Mouse (Mus musculus): ENCODE measurements around the gene Etnk1. TPM values are rescaled to one million over a fixed set of nuclear protein-coding genes. Genes with fewer than 3 reads are reported as not detected.

Etnk1 gene
- total and polyA plus RNA-seq, 3 experiments: 13.5 to 27.6 (median 27.0) TPM

GRCm38 (mm10) chr6:143153160-143153559 is 13.9 kb upstream of the Etnk1 start:
- intact Hi-C loops (cut with DNase I): no loop called here
- no peak overlapping the region for H3K9ac ChIP-seq (ENCODE audit: low read depth, low read length)
- TF ChIP-seq POLR2A (IDR thresholded peaks at IDR 0.05; ENCODE audit: insufficient read depth, low read depth, low read length) (no peak), EP300 (IDR thresholded peaks at IDR 0.05; ENCODE audit: insufficient read depth, low read depth, low read length) (no peak), CTCF (IDR thresholded peaks at IDR 0.05) (no peak)
- H3K27me3 ChIP-seq (ENCODE audit: control insufficient read depth, insufficient read depth, low read length): no peaks in the 10 kb centered on the region
- WGBS: 72% methylated on average over 2 of the region's 2 CpGs
- no peak overlapping the region for H3K27ac ChIP-seq
- peaks cover 2% of the 10 kb centered on the region for H3K4me1 ChIP-seq (ENCODE audit: control insufficient read depth, insufficient read depth, low read length)
- H3K79me2 ChIP-seq (replicated peaks; ENCODE audit: control insufficient read depth, insufficient read depth, low read length): no peaks in the 10 kb centered on the region
- DNase-seq: no peak
- no peaks in the 10 kb centered on the region for H3K36me3 ChIP-seq (ENCODE audit: control insufficient read depth, insufficient read depth, low read length)
- no peak overlapping the region for H3K4me3 ChIP-seq

- DNase-seq: no peak
- no peak overlapping the region for H3K27ac ChIP-seq
- WGBS: 77% methylated on average over 10 of the region's 10 CpGs
- intact Hi-C loops (cut with DNase I): no loop called here
- H3K4me1 ChIP-seq (ENCODE audit: control insufficient read depth, insufficient read depth, low read length): peaks cover 2% of the 10 kb centered on the region
- H3K36me3 ChIP-seq (ENCODE audit: control insufficient read depth, insufficient read depth, low read length): no peaks in the 10 kb centered on the region
- no peak overlapping the region for H3K9ac ChIP-seq (ENCODE audit: low read depth, low read length)
- no peak overlapping the region for H3K4me3 ChIP-seq
- TF ChIP-seq POLR2A (IDR thresholded peaks at IDR 0.05; ENCODE audit: insufficient read depth, low read depth, low read length) (no peak), EP300 (IDR thresholded peaks at IDR 0.05; ENCODE audit: insufficient read depth, low read depth, low read length) (no peak), CTCF (IDR thresholded peaks at IDR 0.05) (no peak)
- H3K27me3 ChIP-seq (ENCODE audit: control insufficient read depth, insufficient read depth, low read length): no peaks in the 10 kb centered on the region
- no peaks in the 10 kb centered on the region for H3K79me2 ChIP-seq (replicated peaks; ENCODE audit: control insufficient read depth, insufficient read depth, low read length)
Measured at GRCm38 (mm10) chr6:143153751-143154494, 13.1 kb upstream of the Etnk1 start.

GRCm38 (mm10) chr6:143154885-143155284 is 12.1 kb upstream of the Etnk1 start:
- Histone ChIP-seq H3K36me3 (ENCODE audit: control insufficient read depth, insufficient read depth, low read length) (no peaks in the 10 kb centered on the region), H3K79me2 (replicated peaks; ENCODE audit: control insufficient read depth, insufficient read depth, low read length) (no peaks in the 10 kb centered on the region), H3K27ac (no peak overlapping the region), H3K9ac (ENCODE audit: low read depth, low read length) (no peak overlapping the region), H3K27me3 (ENCODE audit: control insufficient read depth, insufficient read depth, low read length) (no peaks in the 10 kb centered on the region), H3K4me1 (ENCODE audit: control insufficient read depth, insufficient read depth, low read length) (peaks cover 2% of the 10 kb centered on the region), H3K4me3 (no peak overlapping the region)
- DNase-seq: no peak
- TF ChIP-seq CTCF (IDR thresholded peaks at IDR 0.05) (no peak), EP300 (IDR thresholded peaks at IDR 0.05; ENCODE audit: insufficient read depth, low read depth, low read length) (no peak), POLR2A (IDR thresholded peaks at IDR 0.05; ENCODE audit: insufficient read depth, low read depth, low read length) (no peak)
- WGBS: 73% methylated on average over 13 of the region's 13 CpGs
- intact Hi-C loops (cut with DNase I): no loop called here

GRCm38 (mm10) chr6:143155996-143156395 is 11.0 kb upstream of the Etnk1 start:
- DNase-seq: no peak
- TF ChIP-seq EP300 (IDR thresholded peaks at IDR 0.05; ENCODE audit: insufficient read depth, low read depth, low read length): no peak
- no peak for TF ChIP-seq CTCF (IDR thresholded peaks at IDR 0.05)
- intact Hi-C loops (cut with DNase I): no loop called here
- H3K4me1 ChIP-seq (ENCODE audit: control insufficient read depth, insufficient read depth, low read length): peaks cover 2% of the 10 kb centered on the region
- no peak overlapping the region for H3K9ac ChIP-seq (ENCODE audit: low read depth, low read length)
- H3K36me3 ChIP-seq (ENCODE audit: control insufficient read depth, insufficient read depth, low read length): no peaks in the 10 kb centered on the region
- H3K4me3 ChIP-seq: no peak overlapping the region
- no peak overlapping the region for H3K27ac ChIP-seq
- WGBS: 52% methylated on average over 1 of the region's 1 CpGs
- H3K27me3 ChIP-seq (ENCODE audit: control insufficient read depth, insufficient read depth, low read length): no peaks in the 10 kb centered on the region
- no peaks in the 10 kb centered on the region for H3K79me2 ChIP-seq (replicated peaks; ENCODE audit: control insufficient read depth, insufficient read depth, low read length)

GRCm38 (mm10) chr6:143156684-143157083 is 10.3 kb upstream of the Etnk1 start:
- H3K9ac ChIP-seq (ENCODE audit: low read depth, low read length): no peak overlapping the region
- no peak for DNase-seq
- H3K27ac ChIP-seq: no peak overlapping the region
- H3K36me3 ChIP-seq (ENCODE audit: control insufficient read depth, insufficient read depth, low read length): no peaks in the 10 kb centered on the region
- no peak overlapping the region for H3K4me3 ChIP-seq
- WGBS: 89% methylated on average over 7 of the region's 7 CpGs
- intact Hi-C loops (cut with DNase I): no loop called here
- TF ChIP-seq POLR2A (IDR thresholded peaks at IDR 0.05; ENCODE audit: insufficient read depth, low read depth, low read length) (no peak), CTCF (IDR thresholded peaks at IDR 0.05) (no peak), EP300 (IDR thresholded peaks at IDR 0.05; ENCODE audit: insufficient read depth, low read depth, low read length) (no peak)
- peaks cover 2% of the 10 kb centered on the region for H3K4me1 ChIP-seq (ENCODE audit: control insufficient read depth, insufficient read depth, low read length)
- no peaks in the 10 kb centered on the region for H3K79me2 ChIP-seq (replicated peaks; ENCODE audit: control insufficient read depth, insufficient read depth, low read length)
- H3K27me3 ChIP-seq (ENCODE audit: control insufficient read depth, insufficient read depth, low read length): no peaks in the 10 kb centered on the region

- Histone ChIP-seq H3K27me3 (ENCODE audit: control insufficient read depth, insufficient read depth, low read length) (no peaks in the 10 kb centered on the region), H3K79me2 (replicated peaks; ENCODE audit: control insufficient read depth, insufficient read depth, low read length) (no peaks in the 10 kb centered on the region), H3K36me3 (ENCODE audit: control insufficient read depth, insufficient read depth, low read length) (no peaks in the 10 kb centered on the region), H3K4me3 (no peak overlapping the region), H3K27ac (no peak overlapping the region), H3K4me1 (ENCODE audit: control insufficient read depth, insufficient read depth, low read length) (peaks cover under 1% of the 10 kb centered on the region; the same call in 1 of the 2 replicates), H3K9ac (ENCODE audit: low read depth, low read length) (no peak overlapping the region)
- 78% methylated on average over 8 of the region's 8 CpGs for whole genome bisulfite sequencing
- DNase-seq: no peak
- TF ChIP-seq CTCF (IDR thresholded peaks at IDR 0.05) (no peak), POLR2A (IDR thresholded peaks at IDR 0.05; ENCODE audit: insufficient read depth, low read depth, low read length) (no peak), EP300 (IDR thresholded peaks at IDR 0.05; ENCODE audit: insufficient read depth, low read depth, low read length) (no peak)
- intact Hi-C loops (cut with DNase I): no loop called here
Measured at GRCm38 (mm10) chr6:143157401-143157800, 9.6 kb upstream of the Etnk1 start.
